Mouse (Mus musculus) fibroblast of lung, adult 2 months (primary cell): ENCODE data around the gene Eif2b5.
A peak's percentile ranks its signal among the peaks of the same experiment; 100 is the strongest.

Experiments
- DNase-seq: peaks from one replicate; pipeline ENCODE4 v3.0.0-alpha.2; 2011; ENCODE audit warnings: low read depth

The Eif2b5 gene

GRCm38 (mm10) chr16:20489233-20489632, 9.4 kb upstream of the Eif2b5 start:
- DNase-seq, result no peak

DNA sequence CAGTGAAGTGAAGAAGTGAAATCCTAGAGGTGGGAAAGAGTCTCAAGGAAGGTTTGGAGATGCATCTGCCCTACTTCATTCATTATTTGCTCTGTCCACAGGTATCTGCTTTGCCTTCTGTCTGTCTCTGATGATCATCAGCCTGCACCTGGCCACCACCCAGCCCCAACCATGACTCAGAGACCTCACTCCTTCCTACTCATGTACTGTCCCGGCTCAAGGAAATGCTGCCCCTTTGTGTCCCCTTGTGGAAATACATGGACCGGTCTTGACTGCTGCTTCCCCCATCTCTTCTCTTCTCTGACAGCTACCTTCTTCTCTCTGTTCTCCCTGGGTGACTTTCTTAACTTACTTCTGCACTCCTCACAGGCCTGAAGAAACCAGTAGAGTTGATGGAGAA, 8.0 kb upstream of the Eif2b5 start:
- no peak for DNase-seq

- no peak for DNase-seq
These were observed 7.3 kb upstream of the Eif2b5 start for GRCm38 (mm10) chr16:20491301-20491700.

GRCm38 (mm10) chr16:20493452-20493851, 5.2 kb upstream of the Eif2b5 start:
- DNase-seq, result no peak

- DNase-seq, result peak; percentile 63
These were observed 1.7 kb upstream of the Eif2b5 start for GRCm38 (mm10) chr16:20496671-20497600.

- DNase-seq, result no peak
These were observed 489 bp upstream of the Eif2b5 start for GRCm38 (mm10) chr16:20497980-20498676.

- no peak for DNase-seq
These were observed 7.4 kb downstream of the Eif2b5 start for GRCm38 (mm10) chr16:20506000-20506399.

DNA sequence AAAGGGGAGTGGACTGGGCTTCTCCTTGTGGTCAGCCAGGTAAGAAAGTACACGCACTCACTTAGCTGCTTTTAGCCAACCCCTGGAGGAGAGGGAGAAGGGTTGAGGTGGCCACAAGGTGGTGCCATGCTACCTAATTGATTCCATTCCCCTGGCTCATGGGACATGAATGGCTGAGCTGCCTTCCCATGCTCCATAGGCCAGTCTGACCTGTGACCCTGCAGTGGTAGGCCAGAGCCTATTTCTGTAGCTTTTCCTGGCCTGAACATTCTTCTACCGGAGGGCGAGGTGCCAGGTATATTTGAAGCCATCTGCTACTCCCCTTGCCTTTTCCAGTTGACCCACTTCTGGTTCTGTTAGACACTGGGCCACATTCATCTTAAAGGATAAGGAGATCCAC, 10.7 kb downstream of the Eif2b5 start:
- no peak for DNase-seq

DNA sequence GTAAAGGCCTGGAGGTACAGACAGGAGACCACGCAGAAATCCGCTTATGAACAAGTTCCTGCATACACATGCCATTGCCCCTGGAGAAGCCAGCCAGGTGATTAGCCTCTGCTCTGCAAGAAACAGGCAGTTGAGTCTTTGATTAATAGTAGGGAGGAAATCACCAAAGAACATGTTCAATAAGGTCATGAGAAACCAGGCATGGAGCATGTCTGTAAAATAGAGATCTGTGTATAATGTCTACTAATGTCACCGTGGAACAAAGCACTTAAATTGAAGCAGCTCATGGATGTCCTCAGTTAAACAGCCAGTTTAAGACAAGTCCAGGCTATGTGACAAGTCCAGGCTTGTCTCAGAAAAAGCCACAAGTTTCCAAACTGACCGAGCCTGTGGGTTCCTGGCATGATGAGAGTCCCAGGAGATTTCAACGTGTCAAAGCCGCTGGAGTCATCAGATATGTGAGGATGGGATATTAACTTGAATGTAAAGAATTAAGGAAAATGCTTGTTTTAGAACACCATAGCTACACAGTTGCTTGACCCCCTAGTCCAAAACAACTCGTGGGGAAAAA, 12.7 kb downstream of the Eif2b5 start:
- no peak for DNase-seq

DNA sequence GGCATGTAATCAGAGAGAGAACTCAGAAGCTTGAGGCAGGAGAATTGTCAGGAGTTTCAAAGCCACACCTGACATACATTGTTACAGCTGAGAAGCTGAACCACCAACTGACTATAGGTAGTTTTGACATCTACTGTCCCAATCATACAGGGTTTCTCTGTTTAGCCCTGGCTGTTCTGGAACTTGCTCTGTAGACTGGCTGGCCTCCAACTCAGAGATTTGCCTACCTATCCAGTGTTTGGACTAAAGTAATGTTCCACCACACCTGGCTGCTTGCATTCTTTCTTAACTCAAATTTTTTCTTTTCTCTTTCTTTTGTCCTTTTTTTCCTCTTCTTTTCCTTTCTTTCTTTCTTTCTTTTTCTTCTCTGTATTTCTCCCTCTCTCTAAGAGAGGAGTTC, 17.4 kb downstream of the Eif2b5 start:
- no peak for DNase-seq

- DNase-seq, result peak; percentile 79
These were observed 18.1 kb downstream of the Eif2b5 start, which contains the start of gene Dvl3 for GRCm38 (mm10) chr16:20516726-20517201. Gene Dvl3 (plus strand): TSS chr16:20516982.

GRCm38 (mm10) chr16:20517216-20517615, 18.6 kb downstream of the Eif2b5 start:
- no peak for DNase-seq

- DNase-seq, result no peak
These were observed 19.2 kb downstream of the Eif2b5 start for GRCm38 (mm10) chr16:20517701-20518374.

GRCm38 (mm10) chr16:20523886-20524285, 25.3 kb downstream of the Eif2b5 start:
- DNase-seq, result no peak

DNA sequence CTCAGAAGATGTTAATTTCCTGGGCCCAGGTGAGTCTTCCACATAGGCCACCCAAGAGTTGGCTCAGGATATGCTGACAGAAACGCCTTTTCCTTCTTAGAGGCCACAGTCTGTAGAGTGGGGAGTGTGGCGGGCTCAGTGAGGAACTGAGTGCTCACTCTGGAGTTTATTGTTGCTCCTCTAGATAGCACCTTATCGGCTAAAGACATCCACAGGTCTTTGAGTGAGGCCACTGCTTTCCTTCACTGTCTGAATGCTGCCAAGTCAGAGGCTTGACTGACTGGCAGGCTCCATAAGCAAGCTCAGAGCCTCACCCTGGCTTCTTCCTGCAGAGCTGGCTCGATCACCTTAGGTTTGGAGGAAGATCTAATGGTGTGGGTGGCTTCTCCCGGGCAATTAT, 30.2 kb downstream of the Eif2b5 start:
- no peak for DNase-seq

DNA sequence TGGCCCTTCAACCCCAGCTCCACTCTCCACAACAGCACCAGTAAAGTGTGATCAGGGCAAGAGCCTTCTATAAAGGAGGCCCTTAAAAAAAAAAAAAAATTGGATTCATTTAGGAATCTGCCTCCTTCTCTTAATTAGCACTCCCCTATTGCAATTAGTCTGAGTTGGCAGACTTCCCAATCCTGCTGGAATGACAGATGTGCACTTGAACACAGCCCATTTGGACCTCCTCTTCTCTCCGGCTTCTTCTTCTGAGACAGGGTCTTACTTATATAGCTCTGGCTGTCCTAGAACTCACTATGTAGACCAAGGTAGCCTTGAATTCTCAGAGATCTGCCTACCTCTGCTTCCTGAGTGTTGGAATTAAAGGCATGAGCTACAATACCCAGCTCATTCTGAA, 30.8 kb downstream of the Eif2b5 start:
- no peak for DNase-seq

DNA sequence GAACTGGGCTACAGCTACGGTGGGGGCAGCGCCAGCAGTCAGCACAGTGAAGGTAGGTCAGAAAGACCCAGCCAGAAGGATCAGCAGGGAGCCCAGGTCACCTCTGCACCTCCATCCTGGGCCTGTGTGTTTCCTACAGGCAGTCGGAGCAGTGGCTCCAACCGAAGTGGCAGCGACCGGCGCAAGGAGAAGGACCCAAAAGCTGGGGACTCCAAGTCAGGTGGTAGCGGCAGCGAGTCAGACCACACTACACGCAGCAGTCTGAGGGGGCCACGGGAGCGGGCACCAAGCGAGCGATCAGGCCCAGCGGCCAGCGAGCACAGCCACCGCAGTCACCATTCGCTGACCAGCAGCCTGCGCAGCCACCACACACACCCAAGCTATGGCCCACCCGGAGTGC, 32.3 kb downstream of the Eif2b5 start:
- no peak for DNase-seq

GRCm38 (mm10) chr16:20534617-20535295, 36.1 kb downstream of the Eif2b5 start:
- no peak for DNase-seq

DNA sequence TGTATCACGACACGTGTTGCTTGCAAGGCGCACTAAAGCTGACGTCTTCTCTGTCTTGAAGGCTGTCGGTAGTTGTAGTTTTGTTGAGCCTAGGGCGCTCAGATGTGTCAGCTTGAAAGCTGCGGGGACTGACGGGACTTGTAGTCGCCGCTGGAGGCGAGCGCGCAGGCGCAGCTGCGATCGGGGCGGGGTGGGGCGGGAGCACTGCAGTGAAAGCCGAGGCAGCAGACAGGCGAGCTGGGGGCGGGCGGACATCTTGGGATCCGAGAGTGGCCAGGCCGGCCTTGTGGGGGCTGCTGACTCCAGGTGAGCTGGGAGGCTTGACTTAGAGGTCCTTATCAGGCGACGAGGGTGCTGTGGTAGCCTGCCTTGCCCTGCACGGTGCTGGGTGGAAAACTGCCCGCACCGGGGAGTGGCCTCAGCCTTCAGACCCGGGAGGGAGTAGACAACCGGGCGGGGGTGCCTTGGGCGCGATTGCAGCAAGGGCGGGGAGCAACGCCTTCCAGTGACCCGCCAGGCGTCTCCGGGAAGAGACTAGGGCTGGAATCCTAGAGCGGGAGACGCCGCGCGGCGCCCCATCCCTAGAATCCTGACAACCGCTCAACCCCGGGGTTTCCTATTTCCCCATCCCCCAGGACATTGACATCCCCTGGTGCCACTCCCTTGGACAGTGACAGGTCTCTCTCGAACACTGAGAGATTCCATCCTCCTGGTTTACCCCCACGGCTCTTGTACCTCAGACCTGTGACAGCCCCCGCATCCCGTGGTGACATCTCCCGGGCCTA, 36.9 kb downstream of the Eif2b5 start, which contains the start of gene Ap2m1:
Ap2m1 (plus strand) TSS at position 183 of the 785 bp plus-strand sequence.
- DNase-seq, result peak; percentile 98

GRCm38 (mm10) chr16:20536081-20536665, 37.6 kb downstream of the Eif2b5 start:
- DNase-seq, result no peak
